Mouse (Mus musculus) fat pad, adult 2 months (tissue): ENCODE measurements around the gene Mfap1b.

Experiments
- DNase-seq: peaks from one replicate; pipeline ENCODE4 v3.0.0-alpha.2; 2011; ENCODE audit warnings: low read depth, low spot score; ENCODE audit errors: extremely low read depth

Mfap1b gene

DNA sequence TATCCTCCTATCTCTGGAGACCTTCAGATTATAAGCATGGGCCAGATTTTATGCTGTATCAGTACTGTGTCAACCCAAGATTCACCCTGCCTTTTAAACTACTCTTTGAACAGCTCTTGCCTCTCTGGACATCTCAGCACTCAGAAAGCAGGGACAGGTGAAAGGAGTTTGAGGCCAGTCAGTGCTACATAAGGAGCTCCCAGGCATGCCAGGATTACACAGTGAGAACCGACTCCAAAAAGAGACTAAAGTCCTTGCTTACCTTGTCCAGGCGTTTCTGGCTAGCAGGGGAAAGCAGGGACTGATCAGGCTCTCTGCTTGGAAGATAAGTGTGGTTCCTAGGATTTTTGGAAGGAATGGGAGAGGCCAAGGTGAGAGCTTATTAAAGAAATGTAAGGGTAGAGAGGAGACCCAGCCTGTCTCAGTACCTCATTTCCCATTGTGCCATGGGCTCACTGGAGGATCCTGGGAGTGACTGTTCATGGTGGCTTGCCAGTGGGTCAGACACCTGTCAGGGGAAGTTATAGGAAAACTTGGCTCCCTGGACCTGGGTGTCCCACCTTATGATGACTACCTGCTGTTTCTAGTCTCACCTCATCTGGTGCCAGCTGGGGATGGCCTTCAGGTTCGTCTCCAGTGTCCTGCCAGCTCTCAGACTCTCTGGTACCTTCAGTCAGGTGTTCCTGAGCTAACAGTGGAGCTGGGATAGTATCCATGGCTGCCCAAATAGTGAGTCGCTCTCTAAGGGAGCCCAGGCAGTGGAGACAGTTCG is 32.8 kb downstream of the Mfap1b start:
- no peak for DNase-seq

DNA sequence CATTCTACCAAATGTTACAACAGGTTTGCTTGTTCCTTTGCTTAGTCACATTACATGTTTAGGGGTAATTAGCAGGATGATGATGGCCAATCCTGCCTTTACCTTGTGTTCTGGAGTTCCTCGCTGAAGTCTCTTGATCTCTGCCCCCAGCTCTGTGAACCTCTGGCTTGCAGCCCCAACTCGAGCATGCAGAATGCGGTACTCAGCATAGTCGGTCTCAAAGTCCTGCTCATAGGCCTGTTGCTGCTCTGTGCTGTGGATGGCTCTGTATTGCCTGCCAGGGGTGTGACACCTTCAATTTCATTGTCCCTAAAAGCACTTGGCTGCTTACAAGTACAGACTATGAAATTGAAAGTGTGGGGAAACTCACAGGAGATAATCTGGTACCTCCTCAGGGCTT is 34.1 kb downstream of the Mfap1b start:
- no peak for DNase-seq

DNA sequence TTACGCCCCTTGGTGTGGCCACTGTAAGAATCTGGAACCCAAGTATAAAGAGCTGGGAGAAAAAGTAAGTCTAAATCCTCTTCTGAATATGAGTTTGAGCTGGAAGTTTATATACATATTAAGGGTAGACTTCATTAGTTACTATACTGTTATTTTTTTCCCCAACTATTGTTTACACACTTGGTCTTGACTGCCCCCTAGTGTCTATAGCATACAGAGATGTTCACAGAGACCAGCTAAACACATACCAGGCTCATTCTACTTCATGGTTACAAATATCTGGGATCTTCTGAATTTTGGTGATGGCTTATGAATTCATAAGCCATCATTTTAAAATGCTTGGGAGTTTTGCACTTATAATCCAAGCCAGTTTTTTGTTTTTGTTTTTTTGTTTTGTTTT is 39.0 kb downstream of the Mfap1b start:
- no peak for DNase-seq

- no peak for DNase-seq
Measured at GRCm38 (mm10) chr2:121425890-121426289, 48.0 kb downstream of the Mfap1b start.

- no peak for DNase-seq
Measured at GRCm38 (mm10) chr2:121423166-121423565, 50.7 kb downstream of the Mfap1b start.

DNA sequence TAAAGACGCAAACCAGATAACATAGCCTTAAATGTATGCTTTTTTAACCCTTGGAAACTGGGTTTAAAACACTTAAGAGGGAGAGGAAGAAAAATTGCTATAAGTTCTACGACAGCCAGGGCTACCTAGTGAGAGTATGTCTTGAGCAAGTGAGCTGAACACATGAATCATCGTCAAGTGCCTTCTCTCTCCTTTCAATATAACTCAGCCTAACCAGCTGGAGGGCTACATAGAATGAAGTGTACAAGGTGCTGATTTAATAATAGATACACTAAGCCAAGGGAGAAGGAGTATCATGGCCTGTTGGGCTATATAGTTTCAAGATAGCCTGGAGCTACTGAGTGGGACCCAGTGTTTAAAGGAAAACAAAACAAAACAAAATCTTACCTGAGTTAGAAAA is 55.4 kb downstream of the Mfap1b start:
- no peak for DNase-seq

DNA sequence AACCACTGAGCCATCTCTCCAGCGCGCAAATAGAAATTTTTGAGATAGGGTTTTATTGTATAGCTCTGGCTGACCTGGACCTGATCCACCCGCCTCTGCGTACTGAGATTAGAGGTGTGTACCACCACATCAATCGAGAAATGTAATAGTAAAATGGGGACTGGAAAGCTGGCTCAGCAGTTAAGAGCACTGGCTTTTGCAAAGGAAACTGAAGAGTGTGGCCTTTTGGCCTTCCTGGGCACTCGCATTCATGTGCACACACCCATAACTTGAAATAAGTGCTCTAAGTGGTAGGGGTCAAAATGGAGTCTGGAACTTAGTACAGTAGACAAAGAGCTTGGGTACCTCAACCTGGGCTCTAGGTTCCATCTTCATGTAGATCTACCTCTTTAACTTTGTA is 57.5 kb downstream of the Mfap1b start:
- no peak for DNase-seq

- DNase-seq, result no peak
Measured at GRCm38 (mm10) chr2:121415591-121415990, 58.3 kb downstream of the Mfap1b start.

DNA sequence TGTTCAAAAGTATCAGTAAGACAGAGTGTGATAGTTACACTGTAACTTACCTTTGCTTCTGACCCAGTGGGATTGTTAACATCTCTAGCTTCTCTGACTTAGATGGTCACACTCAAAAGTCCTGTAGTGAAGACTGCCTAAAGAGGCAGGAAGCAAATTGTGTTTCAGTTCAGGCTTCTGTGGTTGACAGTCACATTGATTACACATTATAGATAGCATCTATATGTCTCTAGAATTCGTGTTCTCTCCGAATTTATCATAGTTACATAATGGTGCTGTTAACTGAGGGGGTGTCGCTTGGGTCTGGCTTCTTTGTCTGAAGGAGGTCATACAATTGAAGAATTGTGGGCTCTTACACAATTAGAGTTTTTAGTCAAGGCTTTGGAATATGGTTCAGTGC is 58.8 kb downstream of the Mfap1b start:
- DNase-seq, result no peak

GRCm38 (mm10) chr2:121414139-121414685 is 59.7 kb downstream of the Mfap1b start:
- DNase-seq, result no peak

DNA sequence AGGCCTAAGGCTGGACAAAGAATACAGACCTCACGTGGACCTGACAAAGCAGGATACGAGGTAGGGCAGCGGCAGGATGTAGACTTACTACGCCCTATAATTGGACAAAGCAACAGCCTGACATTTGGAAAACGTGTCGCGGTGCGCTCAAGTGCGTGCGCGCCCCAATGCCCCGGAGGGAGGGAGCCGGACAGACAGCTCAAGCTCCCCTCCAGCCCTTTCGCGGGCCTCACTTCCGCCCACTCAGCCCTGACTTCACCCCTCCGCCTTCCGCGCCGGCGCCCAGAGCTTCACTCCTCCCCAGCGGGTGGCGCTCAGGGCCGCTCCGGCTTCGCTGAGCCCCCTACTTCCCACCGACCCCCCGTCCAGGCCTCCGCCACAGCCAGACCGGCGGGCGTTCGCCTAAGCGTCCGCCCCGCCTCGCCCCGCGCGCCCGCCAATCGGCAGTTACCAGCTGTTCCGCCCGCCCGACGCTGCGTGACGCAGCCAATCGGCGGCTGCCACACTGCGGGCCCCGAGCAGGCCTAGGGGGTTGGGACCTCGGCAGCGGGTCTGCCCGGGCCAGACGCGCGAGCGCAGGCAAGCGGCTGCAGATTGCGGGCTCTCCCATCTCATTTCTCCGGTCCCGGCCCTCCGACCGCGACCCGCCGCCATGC is 60.4 kb downstream of the Mfap1b start, which contains the start of the genes Pdia3 and Catsper2:
Pdia3 (plus strand) TSS at position 389 of the 656 bp plus-strand sequence.
Catsper2 (minus strand) TSS at position 406 of the 656 bp plus-strand sequence.
- peak; percentile 13 for DNase-seq

DNA sequence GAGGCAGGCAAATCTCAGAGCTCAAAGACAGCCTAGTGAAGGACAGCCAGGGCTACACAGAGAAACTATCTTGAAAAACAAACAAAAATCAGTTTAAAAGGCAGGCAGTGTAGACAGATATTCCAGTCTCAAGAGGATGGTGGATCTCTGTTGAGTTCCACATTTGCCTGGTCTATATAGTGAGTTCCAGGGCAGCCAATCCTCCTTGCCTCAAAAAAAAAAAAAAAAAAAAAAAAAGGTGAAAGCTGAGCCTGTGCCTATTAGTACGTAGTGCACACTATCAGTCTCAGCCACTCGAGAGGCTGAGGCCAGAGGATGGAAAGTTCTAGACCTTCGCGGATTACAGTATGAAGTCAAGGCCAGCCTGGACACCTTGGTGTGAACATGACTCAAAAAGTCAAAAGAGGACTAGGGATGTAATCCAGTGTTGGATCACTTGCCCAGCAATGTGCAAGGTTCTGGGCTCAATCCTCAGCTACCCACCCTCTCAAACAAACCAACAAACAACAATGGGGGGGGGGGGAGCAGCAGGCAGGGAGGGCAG is 61.0 kb downstream of the Mfap1b start:
- DNase-seq, result no peak
